Mouse (Mus musculus) adrenal gland, postnatal 36 days (tissue): ENCODE measurements around the gene Mthfsd. TPM values are rescaled to one million over a fixed set of nuclear protein-coding genes. Genes with fewer than 3 reads are reported as not detected.
A peak's percentile ranks its signal among the peaks of the same experiment; 100 is the strongest.
"Not testable (repeated sequence)": the region's sequence is repeated elsewhere in the genome, so short reads cannot be mapped to it uniquely, and the experiment has no call there.

Experiments
- DNase-seq, 2 experiments: peaks; one replicate each; pipeline ENCODE4 v3.0.0; 2021; ENCODE audit warnings: mixed read lengths in 1 of 2
- long read RNA-seq, 2 experiments: library from polyadenylated mRNA; stranded (forward); transcript quantifications; one replicate each; pipeline ENCODE4 v2.0.0; 2021; ENCODE audit warnings: borderline sequencing depth in 2 of 2
- total RNA-seq, 2 experiments: library from RNA; stranded (reverse); gene quantifications; 2 replicates each; pipeline ENCODE4 v1.2.3; 2021

Gene Mthfsd
- 10 to 100 TPM; 29.5 to 30.6 TPM for total RNA-seq
- long read RNA-seq, experiment 1, partial matches to known transcripts, result 23 of 48 reads
- long read RNA-seq, experiment 1, other reads (novel, unspliced or antisense), result 18 of 48 reads
- long read RNA-seq, experiment 2, partial matches to known transcripts, result 4 of 14 reads
- long read RNA-seq, experiment 2, other reads (novel, unspliced or antisense), result 5 of 14 reads

DNA sequence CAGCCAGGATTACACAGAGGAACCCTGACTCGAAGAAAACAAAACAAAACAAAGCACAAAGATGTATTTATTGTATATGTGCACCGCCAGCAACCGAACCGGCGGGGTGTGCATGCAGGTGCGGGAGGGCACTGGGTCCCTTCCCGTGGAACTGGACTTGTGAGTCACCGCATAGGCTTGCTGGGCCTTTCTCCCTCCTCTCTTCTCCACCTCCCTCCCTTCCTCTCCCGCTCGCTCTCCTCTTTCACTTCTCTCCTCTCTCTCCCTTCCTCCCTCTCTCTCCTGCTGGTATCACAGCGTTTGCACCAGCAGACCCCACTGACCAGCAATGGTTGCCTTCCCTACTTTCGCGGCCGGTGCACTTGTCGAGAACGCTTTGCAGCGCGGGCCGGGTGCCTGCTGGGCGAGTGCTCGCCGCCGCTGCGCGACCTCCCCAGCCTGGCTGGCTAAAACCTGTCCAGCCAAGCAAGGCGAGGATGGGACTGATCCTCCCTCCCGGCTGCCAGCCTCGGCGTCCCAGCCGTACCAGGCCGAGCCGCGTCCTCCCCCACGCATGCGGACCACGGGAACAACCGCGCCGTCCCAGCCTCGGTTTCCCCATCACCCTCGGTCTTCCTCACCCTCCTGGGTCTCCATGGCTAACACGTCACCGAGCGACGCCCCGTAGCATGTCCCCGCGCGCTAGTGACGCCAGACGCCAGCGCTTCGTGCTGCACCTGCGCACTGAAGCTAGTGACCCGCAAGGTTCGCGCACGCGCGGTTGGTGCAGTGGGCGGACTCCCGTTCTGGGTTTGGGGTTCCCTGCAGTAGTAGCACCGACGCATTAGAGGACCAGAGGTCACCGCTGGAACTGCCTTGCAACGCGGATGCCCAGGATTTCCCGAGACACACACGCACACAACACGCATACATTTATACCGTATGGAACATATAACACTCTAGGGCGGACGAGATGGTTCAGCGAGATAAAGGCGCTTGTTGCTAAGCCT is at the start of gene Mthfsd:
Gene Mthfsd, minus strand, starts transcription at position 725 of the 989 bp plus-strand sequence.
- peak; percentile 100 for DNase-seq

- no peak for DNase-seq
These were observed 48.8 kb upstream of the Mthfsd start for GRCm38 (mm10) chr8:121156990-121157491.

DNA sequence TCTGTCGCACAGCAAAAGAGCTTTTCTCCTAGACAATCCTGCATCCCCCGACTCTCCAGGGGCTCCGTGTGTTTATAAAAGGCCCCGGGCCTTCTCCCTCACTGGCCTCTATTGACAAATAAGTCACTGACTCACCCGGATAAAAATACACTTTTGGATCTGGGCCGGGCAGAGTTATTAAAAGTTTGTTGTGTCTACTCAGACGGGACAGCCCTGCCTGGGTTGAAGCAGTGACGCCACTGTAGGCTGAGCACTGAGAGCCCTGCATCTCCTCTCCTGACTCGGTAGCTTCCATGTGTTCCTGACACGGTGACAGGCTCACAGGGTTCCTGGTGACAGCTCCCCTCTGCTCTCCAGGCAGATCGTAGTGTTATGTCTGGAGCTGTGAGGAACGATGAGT is 44.2 kb upstream of the Mthfsd start:
- no peak for DNase-seq

- DNase-seq, result no peak
These were observed 40.4 kb upstream of the Mthfsd start for GRCm38 (mm10) chr8:121148573-121149083.

- DNase-seq, result not testable (repeated sequence)
These were observed 37.4 kb upstream of the Mthfsd start for GRCm38 (mm10) chr8:121145457-121146134.

- DNase-seq, result no peak
These were observed 28.7 kb upstream of the Mthfsd start for GRCm38 (mm10) chr8:121136856-121137255.

DNA sequence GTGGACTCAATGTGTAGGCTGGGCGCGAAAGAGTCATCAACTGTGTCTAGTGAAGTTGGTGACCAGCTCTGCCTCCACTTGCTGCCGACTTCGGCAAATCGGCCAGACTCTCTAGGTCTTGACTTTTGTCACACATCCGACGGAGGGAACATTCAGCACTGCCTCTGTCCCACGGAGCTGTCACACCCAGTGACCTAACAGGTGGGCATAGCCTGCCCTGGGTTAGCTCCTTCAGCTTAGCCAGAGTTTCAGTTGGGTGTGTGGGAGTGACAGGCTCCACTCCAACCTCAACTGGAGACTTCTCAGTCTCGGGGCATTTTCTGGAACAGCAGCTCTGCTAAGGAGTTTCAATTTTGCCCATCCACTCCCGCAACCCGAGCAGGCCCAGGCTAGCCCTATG is 26.3 kb upstream of the Mthfsd start:
- DNase-seq, result no peak

GRCm38 (mm10) chr8:121134102-121134501 is 25.9 kb upstream of the Mthfsd start:
- DNase-seq, result no peak

DNA sequence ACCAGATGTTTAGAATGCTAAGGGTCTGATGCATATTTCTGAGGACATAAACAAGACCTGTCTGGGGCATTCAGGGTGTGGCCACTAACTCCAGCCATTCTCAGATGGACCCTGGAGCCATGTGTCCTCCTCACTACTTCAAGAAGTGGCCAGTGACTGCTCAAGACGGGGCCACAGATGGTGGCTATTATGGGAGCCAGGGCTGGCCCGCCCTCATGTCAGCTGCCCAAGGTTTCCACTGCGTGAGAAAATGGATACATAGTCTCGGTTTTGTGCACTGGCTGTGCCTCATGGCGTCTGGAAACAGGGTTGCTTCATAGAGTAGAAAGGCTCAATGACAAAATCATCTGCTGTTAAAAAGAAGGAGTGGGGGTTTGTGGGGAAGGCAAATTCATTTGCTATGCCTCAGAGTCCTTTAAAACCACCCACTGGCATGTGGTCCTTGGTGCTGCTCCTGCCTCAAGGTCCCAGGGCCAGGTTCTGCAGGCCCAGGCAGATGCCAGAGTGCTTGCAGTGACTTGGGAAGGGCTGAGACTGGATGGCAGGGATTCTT is 24.8 kb upstream of the Mthfsd start:
- DNase-seq, result no peak

GRCm38 (mm10) chr8:121130522-121130921 is 22.3 kb upstream of the Mthfsd start:
- no peak for DNase-seq

GRCm38 (mm10) chr8:121129265-121129940 is 21.2 kb upstream of the Mthfsd start:
- no peak for DNase-seq

DNA sequence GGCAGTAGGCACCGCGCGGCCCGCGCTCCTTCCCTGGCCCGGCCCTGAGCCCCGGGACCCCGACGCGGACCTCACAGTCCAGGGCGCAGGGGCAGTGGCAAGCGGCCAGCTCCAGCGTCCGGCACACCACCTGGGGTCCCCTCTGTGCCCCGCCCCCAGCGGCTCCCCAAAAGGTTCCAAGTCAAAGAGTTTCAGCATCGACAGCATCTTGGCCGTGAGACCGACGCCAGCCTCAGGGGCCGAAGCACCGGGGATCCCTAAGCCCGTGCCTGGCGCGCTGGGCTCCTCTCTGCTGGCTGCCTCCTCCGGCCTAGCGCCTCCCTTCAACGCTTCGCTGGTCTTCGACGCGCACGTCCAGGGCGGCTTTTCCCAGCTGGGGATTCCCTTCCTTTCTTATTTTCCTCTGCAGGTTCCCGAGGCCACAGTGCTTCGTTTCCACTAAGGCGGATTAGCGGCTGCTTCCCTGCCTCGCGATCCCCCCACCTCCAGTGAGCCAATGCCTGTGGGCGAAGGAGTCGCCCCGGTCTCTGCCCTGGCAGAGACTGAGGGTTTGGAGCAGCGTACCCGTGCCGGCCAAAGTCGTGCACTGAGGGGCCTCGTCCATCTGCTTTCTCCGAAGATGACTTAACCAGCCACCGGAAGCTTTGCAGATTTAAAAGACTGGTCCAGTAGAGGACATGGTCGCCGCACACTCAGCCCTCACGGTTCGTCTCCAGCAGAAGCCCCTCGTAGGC is 20.5 kb upstream of the Mthfsd start:
- DNase-seq, result no peak

DNA sequence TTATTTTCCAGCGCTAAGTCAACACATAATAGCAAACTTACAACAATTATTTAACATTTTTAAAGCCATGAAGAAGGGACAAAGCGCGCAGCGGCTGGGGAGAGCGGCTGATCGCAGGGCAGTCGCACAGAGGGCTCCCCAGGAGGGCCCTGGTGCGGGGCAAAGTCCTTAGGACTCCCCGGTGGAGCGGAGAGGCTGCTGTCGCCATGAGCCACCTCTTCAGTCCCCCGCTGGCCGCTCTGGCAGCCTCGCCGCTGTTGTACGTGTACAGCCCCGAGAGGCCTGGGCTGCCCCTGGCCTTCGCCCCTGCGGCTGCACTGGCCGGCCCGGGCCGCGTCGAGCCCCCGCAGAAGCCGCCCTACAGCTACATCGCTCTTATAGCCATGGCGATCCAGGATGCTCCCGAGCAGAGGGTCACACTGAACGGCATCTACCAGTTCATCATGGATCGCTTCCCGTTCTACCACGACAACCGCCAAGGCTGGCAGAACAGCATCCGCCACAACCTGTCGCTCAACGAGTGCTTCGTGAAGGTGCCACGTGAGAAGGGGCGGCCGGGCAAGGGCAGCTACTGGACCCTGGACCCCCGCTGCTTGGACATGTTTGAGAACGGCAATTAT is 19.7 kb upstream of the Mthfsd start, which contains the start of gene Foxl1:
Gene Foxl1, plus strand, starts transcription at position 185 of the 620 bp plus-strand sequence.
- DNase-seq, result no peak

DNA sequence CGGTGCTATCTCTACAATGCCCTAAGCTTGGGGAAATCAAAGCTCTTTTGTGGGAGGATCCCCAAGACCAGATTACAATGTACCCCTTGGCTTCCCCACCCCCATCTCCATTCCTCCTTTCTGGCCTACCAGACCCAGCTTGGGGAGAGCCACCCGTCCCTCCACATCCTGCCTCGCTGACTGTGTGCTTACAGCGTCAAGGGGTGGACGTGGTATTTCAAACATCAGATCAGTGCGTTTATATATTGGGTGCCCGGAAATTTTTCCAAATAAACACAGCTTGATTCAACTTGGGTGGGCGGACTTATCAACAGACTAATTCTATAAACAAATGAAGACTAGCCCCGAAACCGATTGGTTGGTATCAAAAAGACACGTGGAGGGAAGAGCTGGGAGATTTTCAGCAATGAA is 19.1 kb upstream of the Mthfsd start:
- no peak for DNase-seq

DNA sequence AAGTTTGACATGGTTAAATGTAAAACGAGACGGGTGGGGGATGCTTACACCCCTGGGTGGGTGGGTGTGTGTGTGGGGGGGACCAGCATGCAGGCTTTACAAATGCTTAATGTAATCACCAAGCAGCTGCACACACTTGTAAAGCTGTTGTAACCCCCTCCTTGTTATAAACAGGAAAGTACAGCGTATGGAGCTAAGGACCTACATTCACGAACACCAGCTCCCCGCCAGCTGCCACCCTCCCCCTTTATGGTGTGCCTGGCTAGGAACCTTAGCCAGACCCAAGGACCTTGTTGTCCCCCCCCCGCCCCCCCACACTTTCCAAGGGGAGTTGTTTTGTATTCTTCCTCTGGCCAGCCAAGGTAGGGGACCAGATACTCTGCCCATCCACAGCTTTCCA is 18.5 kb upstream of the Mthfsd start:
- no peak for DNase-seq

DNA sequence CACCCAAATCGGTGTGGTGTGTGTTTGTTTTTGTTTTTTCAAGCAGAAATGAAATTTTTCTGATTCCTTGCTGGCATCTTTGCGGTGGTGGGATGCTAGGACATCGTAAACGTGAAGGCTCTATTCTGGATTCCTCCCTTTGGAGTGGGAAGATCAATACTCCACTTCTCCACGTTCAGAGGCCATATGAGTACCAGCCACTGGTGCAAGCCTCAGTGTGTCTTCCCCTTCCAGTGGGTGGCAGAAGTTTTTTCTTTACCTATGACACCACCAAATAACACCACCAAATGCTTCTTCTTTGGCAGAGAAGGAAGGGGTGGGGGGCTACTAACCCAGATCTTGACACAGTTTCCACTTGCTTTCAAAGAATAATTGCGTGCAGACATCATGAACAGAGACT is 18.0 kb upstream of the Mthfsd start:
- no peak for DNase-seq

DNA sequence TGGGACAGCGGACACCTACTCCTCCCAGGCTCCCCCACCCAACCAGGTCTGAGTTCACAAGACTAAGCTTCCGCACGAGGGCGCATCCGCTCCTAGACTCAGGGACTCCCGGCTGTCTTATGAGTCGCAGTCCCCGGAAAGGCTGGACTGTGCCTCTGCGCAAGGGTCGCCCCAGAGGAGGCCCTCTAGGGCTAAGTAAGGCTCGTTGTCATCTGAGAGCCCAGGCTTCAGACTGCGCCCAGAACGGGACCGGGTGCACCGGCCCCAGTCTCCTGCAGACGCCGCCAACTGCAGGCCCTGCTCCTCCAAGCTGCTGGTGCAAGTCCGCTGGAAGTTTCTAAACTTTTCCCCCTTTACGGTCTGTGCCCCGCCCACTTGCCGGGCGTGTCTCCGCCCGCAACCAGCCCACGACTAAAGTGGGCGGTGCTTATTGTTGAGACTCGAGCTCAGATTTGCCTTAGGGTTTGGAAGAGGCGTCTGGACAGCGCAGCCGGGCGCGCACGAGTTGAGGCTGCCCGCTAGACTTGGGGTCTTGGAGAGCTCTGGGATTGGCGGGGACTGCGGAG is 17.2 kb upstream of the Mthfsd start:
- peak; percentile 82 to 84 for DNase-seq

DNA sequence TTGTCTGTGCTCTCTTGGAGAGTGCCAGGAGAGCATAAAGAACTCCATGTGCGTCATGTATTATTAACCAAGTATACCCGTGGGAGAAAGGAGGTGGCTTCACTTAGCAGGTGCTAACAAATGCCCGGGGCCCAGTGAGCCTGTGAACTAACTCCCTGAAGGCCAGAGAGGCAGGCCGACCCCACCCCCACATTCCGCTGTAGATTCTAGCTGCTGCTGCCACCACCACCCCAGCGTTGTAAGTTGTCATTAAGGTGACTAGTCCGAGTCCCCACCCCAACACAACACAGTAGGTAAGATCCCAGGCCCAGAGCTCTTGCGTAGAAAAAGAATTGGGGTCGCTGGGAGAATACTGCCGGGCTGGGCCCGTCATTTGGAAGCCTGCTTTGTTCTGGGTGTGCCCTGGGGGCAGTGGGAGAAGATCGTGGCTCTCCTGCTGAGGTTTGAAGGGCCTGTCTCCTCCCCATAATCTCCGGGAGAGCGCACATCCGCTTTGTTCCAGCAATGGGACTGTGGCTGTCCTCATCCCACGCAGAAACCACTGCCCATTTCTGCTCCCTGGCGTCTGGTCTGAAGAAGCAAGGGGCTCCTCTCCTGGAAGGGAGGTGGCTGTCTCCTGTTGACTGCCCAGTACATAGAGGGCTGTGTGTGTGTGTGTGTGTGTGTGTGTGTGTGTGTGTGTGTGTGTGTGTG is 16.5 kb upstream of the Mthfsd start:
- no peak for DNase-seq

- no peak for DNase-seq
These were observed 14.9 kb upstream of the Mthfsd start for GRCm38 (mm10) chr8:121123113-121123512.
